Mouse (Mus musculus): ENCODE results near the gene Gar1.

GRCm38 (mm10) chr3:129803765-129804164 is 27.4 kb downstream of the Gar1 start, which contains the start of gene Lrit3:
- TF ChIP-seq POLR2A (IDR thresholded peaks at IDR 0.05; ENCODE audit: borderline replicate concordance, extremely low read depth, low read depth, low read length) (no peak), CTCF (IDR thresholded peaks at IDR 0.05; ENCODE audit: insufficient read depth, low read length) (no peak)

Data from lung, adult 2 months (tissue).